Mouse (Mus musculus) ovary, postnatal 36 days (tissue): ENCODE measurements around the gene Sox14.

Source experiments
- DNase-seq: peaks from one replicate; pipeline ENCODE4 v3.0.0; 2022; ENCODE audit warnings: low spot score, mixed read lengths

The Sox14 gene

GRCm38 (mm10) chr9:99848327-99848726 is 27.6 kb downstream of the Sox14 start:
- no peak for DNase-seq

GRCm38 (mm10) chr9:99846820-99847219 is 29.1 kb downstream of the Sox14 start:
- peak; percentile 30 for DNase-seq

GRCm38 (mm10) chr9:99839367-99839766 is 36.6 kb downstream of the Sox14 start:
- no peak for DNase-seq

GRCm38 (mm10) chr9:99838877-99839276 is 37.1 kb downstream of the Sox14 start:
- no peak for DNase-seq

GRCm38 (mm10) chr9:99836707-99837106 is 39.3 kb downstream of the Sox14 start:
- DNase-seq = no peak

GRCm38 (mm10) chr9:99835624-99836430 is 40.1 kb downstream of the Sox14 start:
- no peak for DNase-seq
